Mouse (Mus musculus) ES-Bruce4 (cell line): ENCODE data around the gene Sftpd.

Experiments used
- CTCF ChIP-seq: IDR thresholded peaks from one replicate; pipeline ENCODE4 v1.8.1; 2011; ENCODE audit warnings: low read depth, low read length
- EP300 ChIP-seq: IDR thresholded peaks from 2 replicates; pipeline ENCODE4 v1.6.1; 2011; ENCODE audit warnings: low read depth, low read length; ENCODE audit not compliant: insufficient read depth
- POLR2A ChIP-seq: IDR thresholded peaks from one replicate; pipeline ENCODE4 v1.8.1; 2011; ENCODE audit warnings: low read length; ENCODE audit not compliant: insufficient read depth

DNA sequence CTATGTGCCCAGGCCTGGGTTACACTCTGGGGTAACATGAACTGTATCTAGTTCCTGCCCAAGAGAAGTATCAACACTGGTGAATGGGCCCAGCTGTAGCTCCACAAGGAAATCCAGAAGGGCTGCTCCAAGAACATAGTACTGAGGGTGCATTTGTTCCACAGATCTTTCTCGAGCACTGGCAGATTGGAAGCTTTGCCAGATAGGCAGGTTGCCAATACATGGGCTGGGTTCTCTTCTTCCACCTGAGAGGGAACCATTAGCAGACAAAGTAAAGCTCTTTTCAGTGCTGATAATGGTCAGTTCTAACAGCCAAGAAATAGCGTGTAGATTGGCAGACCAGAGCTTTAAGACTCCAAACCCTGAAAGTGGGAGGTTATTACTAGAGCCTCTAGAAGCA is 37.6 kb downstream of the Sftpd start:
- no peak for TF ChIP-seq EP300
- no peak for TF ChIP-seq CTCF
- TF ChIP-seq POLR2A = no peak
